Mouse (Mus musculus) embryo, embryonic 10.5 days (tissue): ENCODE results near the gene Cadm1.

ENCODE experiments used
- DNase-seq: peaks from one replicate; pipeline ENCODE4 v3.0.0-alpha.2; 2015; ENCODE audit warnings: low spot score

Cadm1 gene

GRCm38 (mm10) chr9:47739276-47739675 lies 209.3 kb downstream of the Cadm1 start:
- peak; percentile 25 for DNase-seq

- DNase-seq: no peak
Observed at GRCm38 (mm10) chr9:47741751-47742150, 211.8 kb downstream of the Cadm1 start.

GRCm38 (mm10) chr9:47744916-47745315 lies 214.9 kb downstream of the Cadm1 start:
- DNase-seq: no peak

- no peak for DNase-seq
Observed at GRCm38 (mm10) chr9:47745716-47746115, 215.7 kb downstream of the Cadm1 start.

GRCm38 (mm10) chr9:47749160-47749559 lies 219.2 kb downstream of the Cadm1 start:
- DNase-seq: no peak

- no peak for DNase-seq
Observed at GRCm38 (mm10) chr9:47752516-47752915, 222.5 kb downstream of the Cadm1 start.

GRCm38 (mm10) chr9:47753127-47753526 lies 223.2 kb downstream of the Cadm1 start:
- no peak for DNase-seq

GRCm38 (mm10) chr9:47755119-47755518 lies 225.1 kb downstream of the Cadm1 start:
- no peak for DNase-seq

GRCm38 (mm10) chr9:47757798-47758197 lies 227.8 kb downstream of the Cadm1 start:
- no peak for DNase-seq

- no peak for DNase-seq
Observed at GRCm38 (mm10) chr9:47758320-47758719, 228.3 kb downstream of the Cadm1 start.

- DNase-seq: no peak
Observed at GRCm38 (mm10) chr9:47759807-47760206, 229.8 kb downstream of the Cadm1 start.

GRCm38 (mm10) chr9:47761601-47762000 lies 231.6 kb downstream of the Cadm1 start:
- DNase-seq: no peak

GRCm38 (mm10) chr9:47762913-47763312 lies 232.9 kb downstream of the Cadm1 start:
- DNase-seq: no peak

GRCm38 (mm10) chr9:47764920-47765319 lies 234.9 kb downstream of the Cadm1 start:
- DNase-seq: no peak

GRCm38 (mm10) chr9:47765323-47765722 lies 235.3 kb downstream of the Cadm1 start:
- no peak for DNase-seq

GRCm38 (mm10) chr9:47766342-47766741 lies 236.4 kb downstream of the Cadm1 start:
- no peak for DNase-seq

GRCm38 (mm10) chr9:47770836-47771235 lies 240.9 kb downstream of the Cadm1 start:
- DNase-seq: no peak

- no peak for DNase-seq
Observed at GRCm38 (mm10) chr9:47771953-47772352, 242.0 kb downstream of the Cadm1 start.

GRCm38 (mm10) chr9:47772750-47773149 lies 242.8 kb downstream of the Cadm1 start:
- DNase-seq: no peak

GRCm38 (mm10) chr9:47776941-47777919 lies 247.3 kb downstream of the Cadm1 start:
- no peak for DNase-seq

- DNase-seq: peak; percentile 31
Observed at GRCm38 (mm10) chr9:47778438-47778837, 248.5 kb downstream of the Cadm1 start.

- DNase-seq: no peak
Observed at GRCm38 (mm10) chr9:47779291-47779690, 249.3 kb downstream of the Cadm1 start.

- DNase-seq: no peak
Observed at GRCm38 (mm10) chr9:47786642-47787041, 256.7 kb downstream of the Cadm1 start.

GRCm38 (mm10) chr9:47798478-47798877 lies 268.5 kb downstream of the Cadm1 start:
- no peak for DNase-seq
